Mouse (Mus musculus) ovary, postnatal 10 days (tissue): ENCODE data around the gene Apeh.

Experiments used
- DNase-seq: peaks from one replicate; pipeline ENCODE4 v3.0.0; 2022; ENCODE audit warnings: low spot score

Apeh gene

GRCm38 (mm10) chr9:108119891-108120411, 25.5 kb upstream of the Apeh start:
- DNase-seq, result no peak

- no peak for DNase-seq
Measured at GRCm38 (mm10) chr9:108117143-108117542, 22.7 kb upstream of the Apeh start.

- DNase-seq, result no peak
Measured at GRCm38 (mm10) chr9:108115290-108116077, 21.1 kb upstream of the Apeh start.

- no peak for DNase-seq
Measured at GRCm38 (mm10) chr9:108112719-108113340, 18.4 kb upstream of the Apeh start.

- DNase-seq, result no peak
Measured at GRCm38 (mm10) chr9:108111593-108112121, 17.3 kb upstream of the Apeh start.

- no peak for DNase-seq
Measured at GRCm38 (mm10) chr9:108111101-108111592, 16.7 kb upstream of the Apeh start.

GRCm38 (mm10) chr9:108110160-108110559, 15.8 kb upstream of the Apeh start:
- no peak for DNase-seq

GRCm38 (mm10) chr9:108107867-108108266, 13.5 kb upstream of the Apeh start:
- DNase-seq, result no peak

- no peak for DNase-seq
Measured at GRCm38 (mm10) chr9:108106090-108106489, 11.7 kb upstream of the Apeh start.

- DNase-seq, result no peak
Measured at GRCm38 (mm10) chr9:108105549-108105863, 11.1 kb upstream of the Apeh start.

- DNase-seq, result no peak
Measured at GRCm38 (mm10) chr9:108104766-108105548, 10.6 kb upstream of the Apeh start.

- no peak for DNase-seq
Measured at GRCm38 (mm10) chr9:108099619-108100018, 5.2 kb upstream of the Apeh start.

- no peak for DNase-seq
Measured at GRCm38 (mm10) chr9:108095949-108096712, 1.7 kb upstream of the Apeh start.

GRCm38 (mm10) chr9:108095518-108095917, 1.1 kb upstream of the Apeh start:
- no peak for DNase-seq

- DNase-seq, result no peak
Measured at GRCm38 (mm10) chr9:108094998-108095411, 599 bp upstream of the Apeh start.

GRCm38 (mm10) chr9:108093586-108093985, 820 bp downstream of the Apeh start:
- no peak for DNase-seq

GRCm38 (mm10) chr9:108090611-108091120, 3.7 kb downstream of the Apeh start:
- DNase-seq, result no peak

GRCm38 (mm10) chr9:108085261-108085660, 9.1 kb downstream of the Apeh start:
- DNase-seq, result no peak

GRCm38 (mm10) chr9:108083561-108083960, 10.8 kb downstream of the Apeh start:
- no peak for DNase-seq

- DNase-seq, result no peak
Measured at GRCm38 (mm10) chr9:108082988-108083431, 11.4 kb downstream of the Apeh start, which contains the start of gene Rnf123. Rnf123 (minus strand) TSS chr9:108083346.

- no peak for DNase-seq
Measured at GRCm38 (mm10) chr9:108082549-108082948, 11.9 kb downstream of the Apeh start.
